Mouse (Mus musculus): Measurements from ENCODE around the gene Nme2.

- TF ChIP-seq POLR2A (IDR thresholded peaks at IDR 0.05; ENCODE audit: low read depth, low read length): no peak
- TF ChIP-seq CTCF (IDR thresholded peaks at IDR 0.05; ENCODE audit: borderline replicate concordance, insufficient read depth, low read length): no peak
Observed at GRCm38 (mm10) chr11:93963013-93963412, 7.0 kb upstream of the Nme2 start.

Measured in embryonic fibroblast, embryonic 13.5 days (primary cell).